Mouse (Mus musculus): ENCODE results near the gene Camta1. TPM values are rescaled to one million over a fixed set of nuclear protein-coding genes. Genes with fewer than 3 reads are reported as not detected.

Camta1 gene
- total RNA-seq, 1 experiment: 9.3 TPM

- Histone ChIP-seq H3K27ac (ENCODE audit: insufficient read depth, low read depth, low read length, poor library complexity, severe bottlenecking) (no peak overlapping the region), H3K9me3 (ENCODE audit: control insufficient read depth, insufficient read depth, low read depth, low read length) (no peaks in the 10 kb centered on the region), H3K9ac (ENCODE audit: insufficient read depth, low read depth, low read length, poor library complexity, severe bottlenecking) (no peak overlapping the region), H3K4me3 (ENCODE audit: insufficient read depth in 1 of 2, low read depth in 1 of 2, low read length in 2 of 2, poor library complexity in 1 of 2, severe bottlenecking in 1 of 2) (no peak overlapping the region), H3K36me3 (ENCODE audit: control insufficient read depth, insufficient read depth, low read length, poor library complexity, severe bottlenecking) (no peaks in the 10 kb centered on the region), H3K4me1 (ENCODE audit: control insufficient read depth in 2 of 2, insufficient read depth in 2 of 2, low read length in 2 of 2, poor library complexity in 1 of 2) (no peaks in the 10 kb centered on the region)
- TF ChIP-seq ZNF384 (IDR thresholded peaks at IDR 0.05; ENCODE audit: low read depth, low read length): no peak
- no peak for TF ChIP-seq MAFK (IDR thresholded peaks at IDR 0.05; ENCODE audit: insufficient read depth, low read depth, low read length)
- no peak for TF ChIP-seq CHD2 (IDR thresholded peaks at IDR 0.05; ENCODE audit: low read depth, low read length)
- TF ChIP-seq HCFC1 (IDR thresholded peaks at IDR 0.05; ENCODE audit: borderline replicate concordance, insufficient read depth, low read length): no peak
- no peak for TF ChIP-seq ZC3H11A (IDR thresholded peaks at IDR 0.05; ENCODE audit: borderline replicate concordance, low read depth, low read length)
- in situ Hi-C loops (cut with MboI; ENCODE audit: low sequenced_read_pairs in 2 of 2, unreplicated experiment in 2 of 2): no loop called here
- DNase-seq (ENCODE audit: low read depth, low spot score): no peak
Observed at GRCm38 (mm10) chr4:151438561-151438960, 423.1 kb downstream of the Camta1 start.

GRCm38 (mm10) chr4:151437859-151438258, 423.8 kb downstream of the Camta1 start:
- H3K4me1 ChIP-seq (ENCODE audit: control insufficient read depth in 2 of 2, insufficient read depth in 2 of 2, low read length in 2 of 2, poor library complexity in 1 of 2): no peaks in the 10 kb centered on the region
- in situ Hi-C loops (cut with MboI; ENCODE audit: low sequenced_read_pairs in 2 of 2, unreplicated experiment in 2 of 2): no loop called here
- no peak overlapping the region for H3K4me3 ChIP-seq (ENCODE audit: insufficient read depth in 1 of 2, low read depth in 1 of 2, low read length in 2 of 2, poor library complexity in 1 of 2, severe bottlenecking in 1 of 2)
- no peak overlapping the region for H3K9ac ChIP-seq (ENCODE audit: insufficient read depth, low read depth, low read length, poor library complexity, severe bottlenecking)
- TF ChIP-seq CHD2 (IDR thresholded peaks at IDR 0.05; ENCODE audit: low read depth, low read length) (no peak), MAFK (IDR thresholded peaks at IDR 0.05; ENCODE audit: insufficient read depth, low read depth, low read length) (no peak), ZNF384 (IDR thresholded peaks at IDR 0.05; ENCODE audit: low read depth, low read length) (no peak), HCFC1 (IDR thresholded peaks at IDR 0.05; ENCODE audit: borderline replicate concordance, insufficient read depth, low read length) (no peak), ZC3H11A (IDR thresholded peaks at IDR 0.05; ENCODE audit: borderline replicate concordance, low read depth, low read length) (no peak)
- no peak overlapping the region for H3K27ac ChIP-seq (ENCODE audit: insufficient read depth, low read depth, low read length, poor library complexity, severe bottlenecking)
- H3K36me3 ChIP-seq (ENCODE audit: control insufficient read depth, insufficient read depth, low read length, poor library complexity, severe bottlenecking): no peaks in the 10 kb centered on the region
- no peaks in the 10 kb centered on the region for H3K9me3 ChIP-seq (ENCODE audit: control insufficient read depth, insufficient read depth, low read depth, low read length)
- no peak for DNase-seq (ENCODE audit: low read depth, low spot score)

- TF ChIP-seq MAFK (IDR thresholded peaks at IDR 0.05; ENCODE audit: insufficient read depth, low read depth, low read length) (no peak), HCFC1 (IDR thresholded peaks at IDR 0.05; ENCODE audit: borderline replicate concordance, insufficient read depth, low read length) (no peak), ZNF384 (IDR thresholded peaks at IDR 0.05; ENCODE audit: low read depth, low read length) (no peak), ZC3H11A (IDR thresholded peaks at IDR 0.05; ENCODE audit: borderline replicate concordance, low read depth, low read length) (no peak), CHD2 (IDR thresholded peaks at IDR 0.05; ENCODE audit: low read depth, low read length) (no peak)
- H3K27ac ChIP-seq (ENCODE audit: insufficient read depth, low read depth, low read length, poor library complexity, severe bottlenecking): no peak overlapping the region
- H3K4me1 ChIP-seq (ENCODE audit: control insufficient read depth in 2 of 2, insufficient read depth in 2 of 2, low read length in 2 of 2, poor library complexity in 1 of 2): peaks cover 0 to 2% of the 10 kb centered on the region in 2 experiments; a peak in 1 of 4 replicates
- no peaks in the 10 kb centered on the region for H3K9me3 ChIP-seq (ENCODE audit: control insufficient read depth, insufficient read depth, low read depth, low read length)
- H3K9ac ChIP-seq (ENCODE audit: insufficient read depth, low read depth, low read length, poor library complexity, severe bottlenecking): no peak overlapping the region
- no peak for DNase-seq (ENCODE audit: low read depth, low spot score)
- H3K4me3 ChIP-seq (ENCODE audit: insufficient read depth in 1 of 2, low read depth in 1 of 2, low read length in 2 of 2, poor library complexity in 1 of 2, severe bottlenecking in 1 of 2): no peak overlapping the region
- H3K36me3 ChIP-seq (ENCODE audit: control insufficient read depth, insufficient read depth, low read length, poor library complexity, severe bottlenecking): no peaks in the 10 kb centered on the region
- in situ Hi-C loops (cut with MboI; ENCODE audit: low sequenced_read_pairs in 2 of 2, unreplicated experiment in 2 of 2): no loop called here
Observed at GRCm38 (mm10) chr4:151425133-151425532, 436.5 kb downstream of the Camta1 start.

- TF ChIP-seq MAFK (IDR thresholded peaks at IDR 0.05; ENCODE audit: insufficient read depth, low read depth, low read length) (no peak), CHD2 (IDR thresholded peaks at IDR 0.05; ENCODE audit: low read depth, low read length) (no peak), ZC3H11A (IDR thresholded peaks at IDR 0.05; ENCODE audit: borderline replicate concordance, low read depth, low read length) (no peak), HCFC1 (IDR thresholded peaks at IDR 0.05; ENCODE audit: borderline replicate concordance, insufficient read depth, low read length) (no peak), ZNF384 (IDR thresholded peaks at IDR 0.05; ENCODE audit: low read depth, low read length) (no peak)
- Histone ChIP-seq H3K4me3 (ENCODE audit: insufficient read depth in 1 of 2, low read depth in 1 of 2, low read length in 2 of 2, poor library complexity in 1 of 2, severe bottlenecking in 1 of 2) (no peak overlapping the region), H3K27ac (ENCODE audit: insufficient read depth, low read depth, low read length, poor library complexity, severe bottlenecking) (no peak overlapping the region), H3K9ac (ENCODE audit: insufficient read depth, low read depth, low read length, poor library complexity, severe bottlenecking) (no peak overlapping the region), H3K4me1 (ENCODE audit: control insufficient read depth in 2 of 2, insufficient read depth in 2 of 2, low read length in 2 of 2, poor library complexity in 1 of 2) (no peaks in the 10 kb centered on the region), H3K36me3 (ENCODE audit: control insufficient read depth, insufficient read depth, low read length, poor library complexity, severe bottlenecking) (no peaks in the 10 kb centered on the region), H3K9me3 (ENCODE audit: control insufficient read depth, insufficient read depth, low read depth, low read length) (no peaks in the 10 kb centered on the region)
- DNase-seq (ENCODE audit: low read depth, low spot score): no peak
- in situ Hi-C loops (cut with MboI; ENCODE audit: low sequenced_read_pairs in 2 of 2, unreplicated experiment in 2 of 2): no loop called here
Observed at GRCm38 (mm10) chr4:151422922-151423321, 438.8 kb downstream of the Camta1 start.

- H3K36me3 ChIP-seq (ENCODE audit: control insufficient read depth, insufficient read depth, low read length, poor library complexity, severe bottlenecking): no peaks in the 10 kb centered on the region
- no peak overlapping the region for H3K4me3 ChIP-seq (ENCODE audit: insufficient read depth in 1 of 2, low read depth in 1 of 2, low read length in 2 of 2, poor library complexity in 1 of 2, severe bottlenecking in 1 of 2)
- H3K9me3 ChIP-seq (ENCODE audit: control insufficient read depth, insufficient read depth, low read depth, low read length): no peaks in the 10 kb centered on the region
- in situ Hi-C loops (cut with MboI; ENCODE audit: low sequenced_read_pairs in 2 of 2, unreplicated experiment in 2 of 2): no loop called here
- no peak for DNase-seq (ENCODE audit: low read depth, low spot score)
- H3K4me1 ChIP-seq (ENCODE audit: control insufficient read depth in 2 of 2, insufficient read depth in 2 of 2, low read length in 2 of 2, poor library complexity in 1 of 2): no peaks in the 10 kb centered on the region
- H3K9ac ChIP-seq (ENCODE audit: insufficient read depth, low read depth, low read length, poor library complexity, severe bottlenecking): no peak overlapping the region
- no peak overlapping the region for H3K27ac ChIP-seq (ENCODE audit: insufficient read depth, low read depth, low read length, poor library complexity, severe bottlenecking)
- no peak for TF ChIP-seq HCFC1 (IDR thresholded peaks at IDR 0.05; ENCODE audit: borderline replicate concordance, insufficient read depth, low read length)
- TF ChIP-seq MAFK (IDR thresholded peaks at IDR 0.05; ENCODE audit: insufficient read depth, low read depth, low read length): no peak
- no peak for TF ChIP-seq ZC3H11A (IDR thresholded peaks at IDR 0.05; ENCODE audit: borderline replicate concordance, low read depth, low read length)
- no peak for TF ChIP-seq CHD2 (IDR thresholded peaks at IDR 0.05; ENCODE audit: low read depth, low read length)
- TF ChIP-seq ZNF384 (IDR thresholded peaks at IDR 0.05; ENCODE audit: low read depth, low read length): no peak
Observed at GRCm38 (mm10) chr4:151422361-151422760, 439.3 kb downstream of the Camta1 start.

Data from ES-E14 (cell line).